Mouse (Mus musculus): ENCODE results near the gene Fam129c. TPM values are rescaled to one million over a fixed set of nuclear protein-coding genes. Genes with fewer than 3 reads are reported as not detected.

Fam129c gene
- polyA plus RNA-seq, 1 experiment from 2014 or later = 6.4 TPM

- Histone ChIP-seq H3K4me3 (ENCODE audit: low read length) (no peak overlapping the region), H3K36me3 (ENCODE audit: control insufficient read depth, insufficient read depth, low read length) (peaks cover 3% of the 10 kb centered on the region; the same call in 1 of the 2 replicates), H3K27ac (ENCODE audit: low read depth, low read length) (no peak overlapping the region), H3K4me1 (ENCODE audit: control insufficient read depth, insufficient read depth, low read depth, low read length) (peaks cover 21% of the 10 kb centered on the region), H3K27me3 (replicated peaks; ENCODE audit: control insufficient read depth, insufficient read depth, low read length) (peaks cover 7% of the 10 kb centered on the region), H3K9me3 (ENCODE audit: control insufficient read depth, low read length) (no peaks in the 10 kb centered on the region), H3K4me2 (ENCODE audit: low read length) (no peak overlapping the region; the same call in 1 of the 2 replicates), H3K9ac (ENCODE audit: low read depth, low read length) (no peak overlapping the region)
- 61% methylated on average over 6 of the region's 6 CpGs for WGBS
- ATAC-seq = no peak
These were observed 1.1 kb upstream of the Fam129c start for GRCm38 (mm10) chr8:71596384-71596783.

- Histone ChIP-seq H3K27me3 (replicated peaks; ENCODE audit: control insufficient read depth, insufficient read depth, low read length) (peaks cover 9% of the 10 kb centered on the region), H3K9ac (ENCODE audit: low read depth, low read length) (no peak overlapping the region), H3K4me3 (ENCODE audit: low read length) (no peak overlapping the region), H3K9me3 (ENCODE audit: control insufficient read depth, low read length) (no peaks in the 10 kb centered on the region), H3K4me2 (ENCODE audit: low read length) (no peak overlapping the region), H3K36me3 (ENCODE audit: control insufficient read depth, insufficient read depth, low read length) (peaks cover 3% of the 10 kb centered on the region; the same call in 1 of the 2 replicates), H3K27ac (ENCODE audit: low read depth, low read length) (no peak overlapping the region), H3K4me1 (ENCODE audit: control insufficient read depth, insufficient read depth, low read depth, low read length) (peaks cover 21% of the 10 kb centered on the region)
- WGBS = 84% methylated on average over 4 of the region's 4 CpGs
- ATAC-seq = no peak
These were observed 650 bp upstream of the Fam129c start for GRCm38 (mm10) chr8:71596798-71597197.

- no peak overlapping the region for H3K4me2 ChIP-seq (ENCODE audit: low read length)
These were observed 927 bp downstream of the Fam129c start for GRCm38 (mm10) chr8:71598375-71598774.

GRCm38 (mm10) chr8:71598841-71599240, 1.4 kb downstream of the Fam129c start:
- peaks cover 16% of the 10 kb centered on the region for H3K27me3 ChIP-seq (replicated peaks; ENCODE audit: control insufficient read depth, insufficient read depth, low read length)
- H3K9me3 ChIP-seq (ENCODE audit: control insufficient read depth, low read length) = no peaks in the 10 kb centered on the region
- peaks cover 3% of the 10 kb centered on the region; the same call in 1 of the 2 replicates for H3K36me3 ChIP-seq (ENCODE audit: control insufficient read depth, insufficient read depth, low read length)
- WGBS = 91% methylated on average over 5 of the region's 5 CpGs
- peaks cover 18% of the 10 kb centered on the region for H3K4me1 ChIP-seq (ENCODE audit: control insufficient read depth, insufficient read depth, low read depth, low read length)
- H3K27ac ChIP-seq (ENCODE audit: low read depth, low read length) = no peak overlapping the region
- no peak overlapping the region for H3K9ac ChIP-seq (ENCODE audit: low read depth, low read length)
- no peak for ATAC-seq
- no peak overlapping the region for H3K4me2 ChIP-seq (ENCODE audit: low read length)
- no peak overlapping the region for H3K4me3 ChIP-seq (ENCODE audit: low read length)

More at GRCm38 (mm10) chr8:71598375-71598774, 927 bp downstream of the Fam129c start:
- H3K36me3 ChIP-seq (ENCODE audit: control insufficient read depth, insufficient read depth, low read length) = peaks cover 3% of the 10 kb centered on the region; the same call in 1 of the 2 replicates
- ATAC-seq = no peak
- H3K4me1 ChIP-seq (ENCODE audit: control insufficient read depth, insufficient read depth, low read depth, low read length) = peaks cover 22% of the 10 kb centered on the region
- no peaks in the 10 kb centered on the region for H3K9me3 ChIP-seq (ENCODE audit: control insufficient read depth, low read length)
- peaks cover 12% of the 10 kb centered on the region for H3K27me3 ChIP-seq (replicated peaks; ENCODE audit: control insufficient read depth, insufficient read depth, low read length)
- H3K4me3 ChIP-seq (ENCODE audit: low read length) = no peak overlapping the region
- H3K27ac ChIP-seq (ENCODE audit: low read depth, low read length) = no peak overlapping the region
- H3K9ac ChIP-seq (ENCODE audit: low read depth, low read length) = no peak overlapping the region

- peaks cover 9% of the 10 kb centered on the region for H3K4me1 ChIP-seq (ENCODE audit: control insufficient read depth, insufficient read depth, low read depth, low read length)
- no peaks in the 10 kb centered on the region for H3K9me3 ChIP-seq (ENCODE audit: control insufficient read depth, low read length)
- H3K27me3 ChIP-seq (replicated peaks; ENCODE audit: control insufficient read depth, insufficient read depth, low read length) = peaks cover 18% of the 10 kb centered on the region
- H3K27ac ChIP-seq (ENCODE audit: low read depth, low read length) = peak overlapping the region; percentile 7; the same call in 1 of the 2 replicates
- peak overlapping the region; percentile 57 for H3K9ac ChIP-seq (ENCODE audit: low read depth, low read length)
- no peaks in the 10 kb centered on the region for H3K36me3 ChIP-seq (ENCODE audit: control insufficient read depth, insufficient read depth, low read length)
- H3K4me2 ChIP-seq (ENCODE audit: low read length) = peak overlapping the region; percentile 59
- no peak; the same call in 1 of the 2 replicates for ATAC-seq
- H3K4me3 ChIP-seq (ENCODE audit: low read length) = peak overlapping the region; percentile 38
- WGBS = 4% methylated on average over 56 of the region's 65 CpGs
These were observed 4.7 kb downstream of the Fam129c start for GRCm38 (mm10) chr8:71601939-71602665.

GRCm38 (mm10) chr8:71602666-71603334, 5.4 kb downstream of the Fam129c start:
- H3K4me3 ChIP-seq (ENCODE audit: low read length) = peak overlapping the region; percentile 38
- peak overlapping the region; percentile 59 for H3K4me2 ChIP-seq (ENCODE audit: low read length)
- H3K9ac ChIP-seq (ENCODE audit: low read depth, low read length) = peak overlapping the region; percentile 57
- WGBS = 2% methylated on average over 32 of the region's 32 CpGs
- peaks cover 9% of the 10 kb centered on the region for H3K4me1 ChIP-seq (ENCODE audit: control insufficient read depth, insufficient read depth, low read depth, low read length)
- H3K9me3 ChIP-seq (ENCODE audit: control insufficient read depth, low read length) = no peaks in the 10 kb centered on the region
- no peaks in the 10 kb centered on the region for H3K36me3 ChIP-seq (ENCODE audit: control insufficient read depth, insufficient read depth, low read length)
- peak; percentile 74 for ATAC-seq
- H3K27me3 ChIP-seq (replicated peaks; ENCODE audit: control insufficient read depth, insufficient read depth, low read length) = peaks cover 18% of the 10 kb centered on the region
- peak overlapping the region; percentile 7; the same call in 1 of the 2 replicates for H3K27ac ChIP-seq (ENCODE audit: low read depth, low read length)

- 55% methylated on average over 7 of the region's 7 CpGs for WGBS
- Histone ChIP-seq H3K27me3 (replicated peaks; ENCODE audit: control insufficient read depth, insufficient read depth, low read length) (peaks cover 18% of the 10 kb centered on the region), H3K36me3 (ENCODE audit: control insufficient read depth, insufficient read depth, low read length) (no peaks in the 10 kb centered on the region), H3K4me1 (ENCODE audit: control insufficient read depth, insufficient read depth, low read depth, low read length) (peaks cover 9% of the 10 kb centered on the region), H3K9me3 (ENCODE audit: control insufficient read depth, low read length) (no peaks in the 10 kb centered on the region), H3K9ac (ENCODE audit: low read depth, low read length) (no peak overlapping the region), H3K4me2 (ENCODE audit: low read length) (no peak overlapping the region), H3K4me3 (ENCODE audit: low read length) (no peak overlapping the region), H3K27ac (ENCODE audit: low read depth, low read length) (no peak overlapping the region)
- no peak for ATAC-seq
These were observed 6.6 kb downstream of the Fam129c start for GRCm38 (mm10) chr8:71604021-71604420.

- Histone ChIP-seq H3K4me1 (ENCODE audit: control insufficient read depth, insufficient read depth, low read depth, low read length) (peaks cover 12% of the 10 kb centered on the region), H3K4me2 (ENCODE audit: low read length) (peak within 1 kb of the TSS; percentile 89), H3K4me3 (ENCODE audit: low read length) (peak within 1 kb of the TSS; percentile 87), H3K9me3 (ENCODE audit: control insufficient read depth, low read length) (no peaks in the 10 kb centered on the region), H3K27ac (ENCODE audit: low read depth, low read length) (peak within 1 kb of the TSS; percentile 92), H3K9ac (ENCODE audit: low read depth, low read length) (peak within 1 kb of the TSS; percentile 89), H3K27me3 (replicated peaks; ENCODE audit: control insufficient read depth, insufficient read depth, low read length) (no peaks in the 10 kb centered on the region), H3K36me3 (ENCODE audit: control insufficient read depth, insufficient read depth, low read length) (peaks cover 12% of the 10 kb centered on the region; the same call in 1 of the 2 replicates)
- WGBS = under 1% methylated on average over 64 of the region's 82 CpGs
- ATAC-seq = peak; percentile 99
These were observed 13.6 kb downstream of the Fam129c start, which contains the start of gene Colgalt1 for GRCm38 (mm10) chr8:71610822-71611651. TSS of gene Colgalt1 (plus strand) at chr8:71610998.

All from hindbrain, embryonic 16.5 days (tissue).